Mouse (Mus musculus): Measurements from ENCODE around the gene Olfr124.

Olfr124 gene

GRCm38 (mm10) chr17:37799588-37799987 is at the start of gene Olfr124:
Gene Olfr124 (plus strand): TSS chr17:37799888.
- DNase-seq, result no peak

GRCm38 (mm10) chr17:37768307-37768706 is 31.4 kb upstream of the Olfr124 start, which contains the start of gene Olfr122:
Gene Olfr122 (plus strand): TSS chr17:37768607.
- no peak for DNase-seq

- no peak for DNase-seq
These were observed 6.5 kb upstream of the Olfr124 start, which contains the start of gene Olfr123 for GRCm38 (mm10) chr17:37793229-37793628. Gene Olfr123 (plus strand): TSS chr17:37793529.

GRCm38 (mm10) chr17:37832649-37833048 is 33.0 kb downstream of the Olfr124 start, which contains the start of gene Olfr125:
Gene Olfr125 (plus strand): TSS chr17:37832949.
- no peak for DNase-seq

- no peak for DNase-seq
These were observed 47.5 kb downstream of the Olfr124 start, which contains the start of gene Olfr126 for GRCm38 (mm10) chr17:37847183-37847582. Gene Olfr126 (plus strand): TSS chr17:37847483.
